Mouse (Mus musculus) liver, adult 2 months (tissue): Measurements from ENCODE around the gene Sorl1. TPM values are rescaled to one million over a fixed set of nuclear protein-coding genes. Genes with fewer than 3 reads are reported as not detected.

Source experiments
- DNase-seq: peaks from one replicate; pipeline ENCODE4 v3.0.0-alpha.2; 2011; ENCODE audit warnings: low read depth, low spot score; ENCODE audit errors: extremely low read depth
- H3K27ac ChIP-seq: fragments of 200-500 bp; replicated peaks from 2 replicates; pipeline ENCODE4 v1.5.1; 2012; ENCODE audit warnings: low read depth, mild to moderate bottlenecking, control low read depth, inconsistent platforms, low read length; ENCODE audit not compliant: insufficient read depth
- H3K27me3 ChIP-seq: fragments of 200-500 bp; 2 replicates; pipeline ENCODE4 v1.6.1; 2012; ENCODE audit warnings: mild to moderate bottlenecking, moderate library complexity, low read length, inconsistent platforms; ENCODE audit not compliant: control insufficient read depth, insufficient read depth
- H3K36me3 ChIP-seq: fragments of 200-500 bp; 2 replicates; pipeline ENCODE4 v1.6.1; 2012; ENCODE audit warnings: low read length, inconsistent platforms; ENCODE audit not compliant: control insufficient read depth, insufficient read depth
- H3K4me1 ChIP-seq: fragments of 200-500 bp; 2 replicates; pipeline ENCODE4 v1.6.1; 2011; ENCODE audit warnings: low read length; ENCODE audit not compliant: control insufficient read depth, insufficient read depth
- H3K4me3 ChIP-seq: fragments of 200-500 bp; 2 replicates; pipeline ENCODE4 v1.5.1; 2011; ENCODE audit warnings: low read depth, mild to moderate bottlenecking, control low read depth, low read length, moderate library complexity; ENCODE audit not compliant: insufficient read depth
- H3K79me2 ChIP-seq: fragments of 200-500 bp; 2 replicates; pipeline ENCODE4 v1.6.1; 2012; ENCODE audit warnings: inconsistent platforms, mild to moderate bottlenecking, low read length, moderate library complexity; ENCODE audit not compliant: control insufficient read depth, insufficient read depth
- H3K9ac ChIP-seq: fragments of 200-500 bp; 2 replicates; pipeline ENCODE4 v1.6.1; 2012; ENCODE audit warnings: low read depth, mild to moderate bottlenecking, control low read depth, inconsistent platforms, low read length
- CTCF ChIP-seq: fragments of 200-500 bp; IDR thresholded peaks from 2 replicates; pipeline ENCODE4 v1.5.1; 2011; ENCODE audit warnings: low read depth, low read length, control low read depth
- POLR2A ChIP-seq: fragments of 200-500 bp; IDR thresholded peaks from 2 replicates; pipeline ENCODE4 v1.6.1; 2011; ENCODE audit warnings: low read length, control low read depth; ENCODE audit not compliant: insufficient read depth; ENCODE audit errors: extremely low read depth
- WGBS: fragments of 180-500 bp; shearing (Covaris S2); methylation state at CpG from one replicate; pipeline ENCODE4 v1.1.7; 2018; 5-methylcytosine and 5-hydroxymethylcytosine counted together
- polyA plus RNA-seq: library from polyadenylated mRNA; depleted of rRNA; stranded (reverse); fragments of >200 nt; gene quantifications from 2 replicates; pipeline ENCODE4 v1.2.3, GENCODE M21; 2012
- total RNA-seq: library from RNA; depleted of rRNA; stranded (reverse); fragments of >200 nt; gene quantifications from 2 replicates; pipeline ENCODE4 v1.2.3, GENCODE M21; 2014

The Sorl1 gene
- total and polyA plus RNA-seq, 2 experiments, result 1.4 to 2.3 TPM

- 73% methylated on average over 12 of the region's 12 CpGs for WGBS
- Histone ChIP-seq H3K27me3 (no peaks in the 10 kb centered on the region), H3K4me1 (no peaks in the 10 kb centered on the region), H3K9ac (no peak overlapping the region), H3K4me3 (no peak overlapping the region), H3K27ac (no peak overlapping the region), H3K36me3 (no peaks in the 10 kb centered on the region), H3K79me2 (no peaks in the 10 kb centered on the region)
- DNase-seq, result peak; percentile 44
- TF ChIP-seq POLR2A (no peak), CTCF (peak; percentile 67)
Measured at GRCm38 (mm10) chr9:41999498-42000473, 124.3 kb downstream of the Sorl1 start.

- Histone ChIP-seq H3K79me2 (no peaks in the 10 kb centered on the region), H3K4me1 (no peaks in the 10 kb centered on the region), H3K9ac (no peak overlapping the region), H3K36me3 (no peaks in the 10 kb centered on the region), H3K27me3 (no peaks in the 10 kb centered on the region), H3K27ac (no peak overlapping the region), H3K4me3 (no peak overlapping the region)
- TF ChIP-seq POLR2A (no peak), CTCF (no peak)
- no peak for DNase-seq
- 90% methylated on average over 9 of the region's 9 CpGs for WGBS
Measured at GRCm38 (mm10) chr9:41995278-41995677, 128.8 kb downstream of the Sorl1 start.

- DNase-seq, result no peak
- Histone ChIP-seq H3K4me1 (no peaks in the 10 kb centered on the region), H3K79me2 (no peaks in the 10 kb centered on the region), H3K27ac (no peak overlapping the region), H3K36me3 (no peaks in the 10 kb centered on the region), H3K27me3 (no peaks in the 10 kb centered on the region), H3K4me3 (no peak overlapping the region), H3K9ac (no peak overlapping the region)
- no peak for TF ChIP-seq CTCF
- no peak for TF ChIP-seq POLR2A
- WGBS, result 79% methylated on average over 5 of the region's 5 CpGs
Measured at GRCm38 (mm10) chr9:41993821-41994220, 130.3 kb downstream of the Sorl1 start.

DNA sequence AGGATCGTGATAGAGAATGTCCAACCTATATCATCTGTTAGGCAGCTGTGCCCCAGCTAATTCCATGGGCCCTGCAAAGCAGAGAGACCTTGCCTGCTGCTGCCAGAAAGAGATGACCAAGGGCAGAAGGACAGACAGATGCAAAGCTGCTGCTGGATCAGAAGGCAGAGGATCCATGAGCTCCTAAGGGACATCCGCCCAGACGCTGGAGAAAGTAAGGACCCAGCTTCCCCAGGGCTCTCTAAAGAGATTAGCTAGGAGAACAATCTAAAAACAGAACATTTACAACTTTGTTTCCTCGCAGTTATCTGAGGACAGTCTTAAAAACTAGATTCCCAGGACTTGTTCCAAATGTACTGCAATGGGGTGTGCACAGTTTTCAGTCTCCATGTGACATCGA is 131.3 kb downstream of the Sorl1 start:
- no peak for TF ChIP-seq CTCF
- TF ChIP-seq POLR2A, result no peak
- WGBS, result 83% methylated on average over 5 of the region's 5 CpGs

DNA sequence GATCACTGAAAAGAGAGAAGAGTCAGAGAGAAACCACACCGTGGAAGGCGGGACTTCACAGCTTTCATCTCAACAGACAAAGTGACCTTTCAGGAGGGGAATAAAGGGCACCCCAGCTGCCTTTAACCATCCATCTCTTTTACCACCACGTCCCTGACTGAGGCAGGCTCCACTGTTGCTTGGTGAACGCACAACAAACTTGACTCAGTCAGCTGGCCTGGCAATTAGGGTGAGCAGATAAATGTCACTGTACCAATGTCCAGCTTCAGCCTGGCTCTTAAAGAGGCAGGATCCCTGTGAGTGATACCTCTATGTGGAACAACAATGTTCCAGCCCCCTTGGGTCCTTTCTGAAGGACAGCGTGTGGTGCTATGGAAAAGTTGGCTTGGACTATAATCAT is 138.5 kb downstream of the Sorl1 start:
- H3K4me3 ChIP-seq, result no peak overlapping the region
- TF ChIP-seq CTCF (no peak), POLR2A (no peak)
- no peaks in the 10 kb centered on the region for H3K4me1 ChIP-seq
- no peaks in the 10 kb centered on the region for H3K79me2 ChIP-seq
- H3K36me3 ChIP-seq, result no peaks in the 10 kb centered on the region
- no peak for DNase-seq
- no peaks in the 10 kb centered on the region for H3K27me3 ChIP-seq
- 80% methylated on average over 5 of the region's 5 CpGs for WGBS
- H3K27ac ChIP-seq, result no peak overlapping the region
- H3K9ac ChIP-seq, result no peak overlapping the region

More for the DNA sequence above, 131.3 kb downstream of the Sorl1 start:
- Histone ChIP-seq H3K79me2 (no peaks in the 10 kb centered on the region), H3K4me3 (no peak overlapping the region), H3K27me3 (no peaks in the 10 kb centered on the region), H3K9ac (no peak overlapping the region), H3K27ac (no peak overlapping the region), H3K36me3 (no peaks in the 10 kb centered on the region), H3K4me1 (no peaks in the 10 kb centered on the region)
- DNase-seq, result no peak

GRCm38 (mm10) chr9:41985052-41985451 is 139.0 kb downstream of the Sorl1 start:
- Histone ChIP-seq H3K36me3 (no peaks in the 10 kb centered on the region), H3K27ac (no peak overlapping the region), H3K4me1 (no peaks in the 10 kb centered on the region), H3K4me3 (no peak overlapping the region), H3K9ac (no peak overlapping the region), H3K79me2 (no peaks in the 10 kb centered on the region), H3K27me3 (no peaks in the 10 kb centered on the region)
- WGBS, result 89% methylated on average over 9 of the region's 9 CpGs
- TF ChIP-seq POLR2A (no peak), CTCF (no peak)
- no peak for DNase-seq
